Mouse (Mus musculus) ovary, adult 18-20 months (tissue): ENCODE results near the gene Cox7a2l.

ENCODE experiments used
- DNase-seq: peaks from one replicate; pipeline ENCODE4 v3.0.0; 2022; ENCODE audit warnings: low spot score, mixed read lengths

Gene Cox7a2l

DNA sequence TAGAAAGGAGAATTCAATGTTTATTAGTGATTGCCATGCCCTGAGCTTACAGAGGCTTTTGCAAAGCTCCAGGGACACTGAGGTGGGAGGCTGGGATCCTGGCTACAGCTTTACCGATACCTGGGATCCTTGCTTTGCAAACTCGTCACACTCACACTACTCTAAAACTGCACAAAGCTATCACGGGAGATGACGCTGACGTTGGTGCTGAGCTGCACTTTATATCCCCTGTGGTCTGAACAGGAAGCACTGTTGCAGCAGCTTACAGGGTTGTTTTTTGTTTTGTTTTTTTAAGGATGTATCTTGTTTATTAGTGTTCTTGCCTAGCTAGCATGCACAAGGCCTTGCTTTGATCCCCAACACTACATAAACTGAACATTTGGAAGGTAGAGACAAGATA is 63.5 kb downstream of the Cox7a2l start:
- no peak for DNase-seq

DNA sequence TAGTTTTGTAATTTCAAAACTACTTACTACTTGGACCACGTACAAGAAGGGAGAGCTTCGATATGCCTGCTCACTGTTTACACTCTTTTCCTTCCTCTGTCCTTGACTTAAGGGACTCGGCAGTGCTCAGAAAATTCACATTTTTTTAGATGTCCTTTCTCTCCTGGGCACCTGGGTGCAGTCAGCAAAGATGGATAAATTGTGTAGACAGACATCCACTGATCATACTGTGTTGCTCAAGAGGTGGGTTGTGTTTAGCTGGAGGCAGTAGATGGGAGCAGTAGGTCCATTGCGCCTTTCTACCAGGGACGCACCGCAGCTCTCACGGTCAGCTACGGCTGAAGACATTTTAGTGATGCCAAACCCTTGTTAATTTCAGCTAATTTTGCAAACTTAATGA is 64.7 kb downstream of the Cox7a2l start:
- no peak for DNase-seq
